Mouse (Mus musculus) adrenal gland, postnatal 10 days (tissue): Measurements from ENCODE around the gene Jmjd4. TPM values are rescaled to one million over a fixed set of nuclear protein-coding genes. Genes with fewer than 3 reads are reported as not detected.

Source experiments
- DNase-seq: peaks from one replicate; pipeline ENCODE4 v3.0.0; 2021; ENCODE audit warnings: mixed read lengths
- long read RNA-seq, 2 experiments: library from polyadenylated mRNA; stranded (forward); transcript quantifications; one replicate each; pipeline ENCODE4 v2.0.0; 2021
- total RNA-seq, 2 experiments: library from RNA; stranded (reverse); gene quantifications; 2 replicates each; pipeline ENCODE4 v1.2.3; 2021

Gene Jmjd4
- 1 to 10 TPM; 7.5 to 9.8 TPM for total RNA-seq
- long read RNA-seq, experiment 1, full-length matches to known transcripts, result 5 of 8 reads
- long read RNA-seq, experiment 1, partial matches to known transcripts, result 1 of 8 reads
- long read RNA-seq, experiment 1, other reads (novel, unspliced or antisense), result 2 of 8 reads
- long read RNA-seq, experiment 2, result 0 reads

DNA sequence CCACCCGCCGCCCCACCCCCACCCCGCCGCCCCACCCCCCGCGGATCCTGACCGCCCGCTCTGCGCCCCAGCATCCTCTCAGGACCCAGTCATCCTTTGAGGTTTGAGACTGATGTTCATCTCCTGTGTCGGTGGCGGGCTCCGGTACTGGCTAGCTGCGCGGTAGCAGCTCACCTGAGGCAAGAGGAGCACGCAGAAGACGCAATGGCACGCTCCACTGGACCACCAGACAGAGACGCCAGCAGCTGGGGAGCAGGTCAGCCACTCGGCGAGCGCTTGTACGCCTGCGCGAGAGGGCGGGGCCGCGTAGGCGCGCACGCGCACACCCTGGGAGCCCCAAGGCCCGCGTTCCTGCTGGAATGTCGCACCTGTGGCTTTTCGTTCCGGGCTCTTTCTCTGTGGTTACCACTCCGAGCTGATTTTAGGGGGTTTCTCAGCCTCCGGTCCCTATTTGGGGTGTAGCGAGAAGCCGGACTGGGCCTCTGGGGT, at the start of gene Jmjd4:
Gene Jmjd4 (plus strand): TSS at position 305 of the 489 bp plus-strand sequence.
- peak; percentile 96 for DNase-seq

DNA sequence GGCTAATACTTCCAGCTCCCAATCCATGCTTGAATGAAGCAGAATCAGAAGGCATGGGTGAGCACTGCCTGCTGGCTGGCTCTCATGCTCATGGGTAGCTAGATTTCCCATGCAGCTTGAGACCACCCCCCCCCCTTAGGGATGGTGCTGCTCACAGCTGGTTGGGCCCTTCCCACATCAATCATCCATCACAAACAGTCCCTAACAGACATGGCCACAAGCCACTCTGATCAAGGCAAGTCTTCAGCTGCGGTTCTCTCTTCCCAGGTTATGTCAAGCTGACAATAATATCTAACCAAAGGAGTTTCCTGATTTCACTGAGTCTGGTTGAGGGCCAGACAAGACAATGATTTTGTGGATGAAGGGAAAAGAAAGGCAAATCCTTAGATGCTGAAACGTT, 49.0 kb upstream of the Jmjd4 start:
- DNase-seq, result no peak

DNA sequence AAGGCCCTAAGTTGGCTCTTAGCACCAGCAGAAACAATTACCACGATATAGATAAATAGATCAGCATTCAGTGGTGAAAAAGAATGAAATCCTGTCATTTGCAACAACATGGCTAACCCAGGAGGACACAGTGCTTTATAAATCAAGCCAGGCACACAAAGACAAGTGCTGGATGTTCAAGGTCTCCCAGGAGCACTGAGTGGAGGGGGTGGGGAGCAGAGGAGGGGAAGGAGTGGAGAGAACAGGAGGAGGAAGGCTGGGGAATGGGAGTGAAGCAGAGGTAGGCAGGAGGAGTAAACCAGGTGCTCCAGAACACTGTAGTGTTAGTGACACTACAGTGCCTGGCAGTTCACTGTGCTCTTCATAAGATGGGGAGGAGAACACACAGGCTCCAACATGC, 44.1 kb upstream of the Jmjd4 start:
- DNase-seq, result peak; percentile 45

DNA sequence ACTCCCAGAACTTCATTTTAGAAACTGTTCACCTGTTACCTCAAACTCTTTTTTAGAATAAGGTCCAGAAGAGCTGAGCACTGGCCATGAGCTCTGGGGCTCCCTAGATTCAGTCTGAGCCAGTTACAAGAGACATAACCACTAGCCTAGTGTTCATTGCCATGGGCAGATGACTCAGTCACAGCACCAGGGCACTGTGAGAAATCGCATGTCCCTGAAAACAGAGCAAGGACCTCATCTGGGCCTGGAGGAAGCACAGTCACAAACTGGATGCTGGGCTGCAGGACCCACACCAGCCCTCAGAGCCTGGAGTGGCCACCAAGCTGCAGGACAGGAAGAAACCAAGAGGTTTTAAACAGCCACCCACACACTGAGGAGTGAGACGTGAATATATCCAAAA, 39.0 kb upstream of the Jmjd4 start:
- DNase-seq, result peak; percentile 41

DNA sequence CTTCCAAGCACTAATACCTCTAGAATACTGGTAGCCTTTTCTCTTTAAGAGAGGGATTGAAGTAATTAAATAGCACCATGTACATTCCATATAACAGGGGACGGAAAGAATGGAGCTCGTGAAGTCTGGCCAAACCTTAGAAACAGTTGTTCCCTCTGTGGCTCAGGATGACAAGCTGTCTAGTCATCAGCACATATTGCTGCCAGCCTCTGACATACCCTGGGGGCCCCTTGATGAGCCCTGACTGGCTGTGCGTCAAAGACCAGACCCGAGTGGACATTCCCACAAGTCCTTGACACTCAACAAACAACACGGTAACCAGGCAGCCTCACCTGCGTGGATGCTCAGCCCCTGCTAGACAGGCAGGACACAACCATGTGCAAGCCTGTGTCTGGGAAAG, 37.8 kb upstream of the Jmjd4 start:
- DNase-seq, result no peak

DNA sequence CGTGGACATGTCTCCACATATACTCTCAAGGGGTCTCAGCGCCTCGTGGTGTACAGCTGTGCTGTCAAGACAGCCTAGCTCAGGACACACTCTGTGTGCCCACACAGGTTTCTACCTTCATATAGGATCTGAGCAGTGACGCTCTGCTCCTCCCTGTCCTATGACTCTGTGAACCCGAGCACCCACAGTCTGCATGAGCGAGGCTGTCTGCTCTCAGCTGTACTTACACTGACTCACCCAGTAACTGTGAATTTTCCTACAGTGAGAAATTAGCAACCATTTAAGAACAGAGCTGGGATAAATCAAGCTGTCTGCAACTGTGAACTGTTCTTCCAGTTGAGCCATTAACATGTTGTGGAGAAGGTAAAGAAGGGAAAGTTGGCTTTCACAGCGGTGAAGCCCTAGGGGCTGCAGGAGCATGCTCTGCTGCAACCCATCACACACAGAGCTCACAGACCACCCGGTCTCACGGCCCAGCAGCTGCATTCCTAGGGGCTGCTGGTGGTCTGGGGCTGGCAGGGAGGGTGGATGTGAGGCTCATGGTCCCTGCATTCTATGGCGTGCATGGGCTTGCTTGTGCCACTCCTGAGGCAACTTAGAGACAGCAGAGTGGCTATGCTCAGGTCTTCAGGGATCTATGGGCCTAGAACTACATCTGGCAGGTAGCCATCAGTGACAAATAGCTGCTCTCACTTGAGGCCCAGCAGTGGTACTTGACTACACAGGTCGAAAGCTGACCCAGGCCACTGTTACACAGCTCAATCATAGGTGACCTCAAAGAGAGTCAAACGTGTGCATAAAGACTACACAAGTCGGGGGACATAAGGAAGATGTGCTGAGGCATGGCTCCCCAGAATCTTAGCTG, 36.6 kb upstream of the Jmjd4 start:
- DNase-seq, result no peak

DNA sequence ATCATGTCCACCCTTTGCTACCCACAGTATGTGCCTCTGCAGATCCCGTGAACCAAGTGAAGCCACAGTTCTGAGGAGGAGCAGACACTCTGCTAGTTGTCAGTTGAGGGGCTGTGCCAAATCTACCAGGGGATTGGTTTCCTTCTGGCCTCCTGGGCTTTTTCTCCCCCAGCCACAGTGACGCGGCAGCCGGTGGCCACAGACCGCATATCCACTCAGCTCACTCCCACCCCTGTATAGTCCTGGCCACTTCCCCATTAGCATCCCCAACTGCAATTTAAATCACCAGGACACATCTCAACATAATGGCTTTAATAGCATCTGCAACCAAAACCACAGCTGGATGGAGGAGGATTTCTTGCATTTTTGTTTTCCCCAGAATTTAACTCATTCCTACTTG, 31.1 kb upstream of the Jmjd4 start:
- DNase-seq, result no peak

DNA sequence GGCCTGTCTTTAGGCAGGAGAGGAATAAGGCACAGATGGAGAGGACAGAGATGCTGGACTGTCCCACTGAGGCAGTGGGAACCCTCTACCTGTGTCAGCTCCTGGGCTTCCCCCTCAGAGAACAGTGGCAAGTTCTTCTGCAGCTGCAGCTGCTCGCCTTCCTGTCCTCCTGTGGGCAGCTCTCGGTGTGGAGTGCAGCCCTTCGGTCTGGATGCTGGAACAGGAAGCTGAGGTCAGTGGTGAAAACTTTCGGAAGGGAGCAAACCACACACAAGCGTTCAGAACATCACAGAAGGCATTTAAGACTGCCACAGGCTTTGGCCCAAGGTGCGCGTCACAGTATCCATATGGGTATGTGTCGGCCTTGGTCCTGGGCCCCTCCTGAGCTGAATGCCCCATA, 28.4 kb upstream of the Jmjd4 start:
- DNase-seq, result no peak

DNA sequence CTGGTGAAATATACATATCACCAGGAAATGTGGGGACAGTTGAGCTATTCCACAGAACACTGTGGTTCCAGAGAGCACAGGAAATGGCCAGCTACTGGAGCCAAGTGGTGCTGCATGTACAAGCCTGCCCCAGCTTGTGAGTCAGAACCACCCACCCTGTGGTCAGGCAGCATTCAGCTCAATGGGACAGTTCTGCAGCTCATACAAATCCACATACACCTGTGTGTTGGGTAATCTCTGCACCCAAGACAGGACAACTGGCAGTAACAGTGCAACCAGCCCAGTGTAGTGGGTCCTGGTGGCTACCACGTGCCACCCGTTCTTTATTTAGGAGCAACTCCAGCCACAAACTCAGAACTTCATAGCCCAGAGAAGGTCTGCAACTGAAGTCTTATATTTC, 27.9 kb upstream of the Jmjd4 start:
- DNase-seq, result no peak

DNA sequence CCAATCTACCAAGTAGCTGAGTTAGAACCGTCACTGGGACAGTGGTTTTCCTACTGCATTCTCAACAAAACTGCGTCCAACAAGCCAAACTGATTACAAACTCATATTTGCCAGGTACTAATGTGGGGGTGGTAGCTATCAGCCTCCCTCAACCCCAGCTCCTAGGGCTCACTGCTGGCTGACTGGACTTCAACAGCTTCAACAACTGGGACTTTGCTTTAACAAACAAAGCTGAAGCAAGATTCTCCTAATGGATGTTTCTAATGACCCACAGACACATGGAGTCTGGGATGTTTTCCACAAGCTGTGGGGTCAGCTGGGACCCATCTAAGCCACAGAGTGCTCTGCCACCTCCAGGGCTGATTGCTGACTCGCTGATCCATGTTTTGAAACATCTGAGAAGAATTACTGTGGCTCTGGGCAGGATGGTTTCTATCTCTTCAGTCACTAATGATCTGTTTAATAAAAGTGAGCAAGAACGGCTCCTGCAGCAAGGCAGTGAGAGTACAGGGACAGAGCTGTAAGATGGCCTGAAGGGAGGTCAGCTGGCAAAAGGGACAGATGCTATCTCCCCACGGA, 26.7 kb upstream of the Jmjd4 start:
- DNase-seq, result no peak

DNA sequence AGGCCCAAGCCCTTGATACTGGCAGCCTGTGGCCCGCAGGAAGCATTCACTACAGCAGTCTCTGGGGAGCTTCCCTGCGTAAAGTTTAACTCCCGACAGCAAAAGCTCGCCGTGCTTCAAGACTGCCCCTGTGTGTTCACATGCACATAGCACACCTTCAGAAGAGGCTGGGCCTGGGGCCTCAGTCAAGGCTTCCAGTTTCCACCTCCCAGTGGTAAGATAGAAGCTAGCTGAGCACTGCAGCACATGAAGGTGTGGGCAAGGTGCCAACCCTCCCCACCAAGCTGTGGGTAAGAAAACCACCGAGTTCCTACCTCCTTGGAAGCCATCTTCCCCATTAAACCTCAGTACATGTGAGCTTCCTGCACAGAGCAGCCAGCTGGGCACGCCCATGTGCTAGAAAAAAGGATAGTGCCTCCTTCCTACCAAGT, 24.2 kb upstream of the Jmjd4 start:
- DNase-seq, result peak; percentile 38

DNA sequence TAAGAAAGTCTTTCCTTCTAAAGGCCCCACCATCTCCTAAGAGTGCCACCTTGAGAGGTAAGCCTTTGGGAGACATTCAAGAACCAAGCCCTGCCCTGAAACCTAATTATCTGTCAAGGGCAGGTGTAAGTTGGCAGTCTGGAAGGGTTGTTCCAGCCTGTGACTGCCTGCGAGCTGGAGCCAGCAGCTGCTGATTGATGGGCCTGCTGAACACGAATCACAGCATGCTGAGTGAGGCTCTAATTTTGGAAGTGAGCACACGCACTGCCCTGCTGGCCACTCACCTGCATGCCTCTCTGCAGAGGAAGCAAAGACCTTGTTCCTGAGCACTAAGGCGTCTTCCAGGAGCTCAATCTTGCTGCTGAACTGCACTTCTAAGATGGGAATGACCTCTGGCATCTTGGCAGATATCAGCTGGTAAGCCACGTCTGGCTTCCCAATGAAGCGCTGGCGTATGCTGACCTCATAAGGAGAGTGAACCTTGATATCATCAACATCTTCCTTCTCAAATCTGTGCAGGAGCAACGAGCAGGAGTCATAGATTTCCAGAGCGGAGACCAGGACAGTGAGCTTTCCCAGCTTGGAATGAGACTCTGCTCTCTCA, 21.7 kb upstream of the Jmjd4 start:
- no peak for DNase-seq

DNA sequence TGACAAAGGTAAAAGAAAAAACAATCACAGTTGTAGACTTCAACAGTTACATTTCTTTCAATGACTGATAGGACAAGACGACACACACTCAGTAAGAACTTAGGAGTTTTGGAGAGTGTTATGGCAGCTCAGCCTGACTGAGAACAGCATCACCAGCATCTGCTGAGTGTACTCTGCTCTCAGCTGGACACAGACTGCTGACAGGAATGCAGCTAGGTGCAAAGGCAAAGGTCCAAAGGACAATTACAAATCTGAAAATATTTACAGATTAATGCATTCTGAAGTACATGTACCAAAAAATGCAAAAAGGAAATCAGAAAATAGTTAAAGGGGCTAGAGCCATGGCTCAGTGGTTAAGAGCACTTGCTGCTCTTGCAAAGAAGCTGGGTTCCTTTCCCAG, 19.9 kb upstream of the Jmjd4 start:
- DNase-seq, result no peak

DNA sequence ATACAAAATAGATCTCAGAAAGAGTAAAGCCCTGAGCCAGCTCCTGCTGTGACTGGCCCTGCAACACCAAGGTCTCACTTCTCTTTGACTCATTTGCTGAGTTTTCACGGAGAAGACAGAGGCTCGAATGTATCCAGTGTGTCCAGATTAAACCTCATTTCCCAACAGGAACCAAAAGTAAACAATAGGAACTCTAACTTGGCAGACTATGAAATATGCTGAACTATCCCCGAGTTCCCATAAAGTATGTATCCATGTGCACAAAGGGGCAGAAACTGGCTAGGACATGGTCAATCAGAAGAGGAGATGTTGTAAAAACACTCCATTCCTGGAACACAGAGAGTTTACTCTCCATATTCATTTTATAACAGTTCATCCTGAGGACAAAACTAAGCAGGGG, 17.6 kb upstream of the Jmjd4 start:
- no peak for DNase-seq

DNA sequence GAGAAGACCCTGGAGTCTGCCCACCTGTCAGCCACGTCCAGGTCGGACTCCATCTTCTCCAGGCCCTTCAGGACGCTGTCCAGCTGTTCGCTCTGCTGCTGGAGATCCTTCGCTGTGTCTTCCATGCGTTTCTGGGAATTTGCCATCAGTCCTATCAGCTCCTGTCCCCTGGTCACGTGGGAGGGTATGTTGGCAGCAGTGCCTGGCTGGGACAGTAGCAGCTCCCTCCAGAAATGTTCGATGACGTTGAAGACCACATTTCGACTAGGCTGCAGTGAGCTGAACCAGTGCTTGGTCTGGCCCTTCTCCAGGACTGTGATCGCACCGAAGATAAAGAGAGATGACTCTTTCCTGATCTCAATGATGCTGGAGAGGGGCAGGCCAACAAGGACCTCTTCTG, 11.9 kb upstream of the Jmjd4 start:
- DNase-seq, result no peak

DNA sequence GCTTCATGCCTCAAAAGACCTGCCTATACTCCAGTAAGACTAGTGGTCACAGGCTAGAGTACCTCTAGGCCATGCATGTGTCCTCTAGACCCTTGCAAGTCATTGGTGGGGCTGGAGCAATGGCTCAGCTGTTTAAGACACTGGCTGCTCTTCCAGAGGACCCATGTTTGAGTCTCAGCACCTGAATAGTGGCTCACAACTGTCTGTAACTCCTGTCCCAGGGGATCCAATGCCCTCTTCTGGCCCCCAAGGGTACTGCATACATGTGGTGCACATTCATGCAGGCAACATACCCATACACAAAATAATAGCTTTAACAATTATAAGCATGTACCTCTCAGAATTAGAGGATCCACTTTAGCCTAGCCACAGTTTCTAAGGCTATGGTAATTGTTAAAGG, 6.7 kb upstream of the Jmjd4 start:
- DNase-seq, result no peak

DNA sequence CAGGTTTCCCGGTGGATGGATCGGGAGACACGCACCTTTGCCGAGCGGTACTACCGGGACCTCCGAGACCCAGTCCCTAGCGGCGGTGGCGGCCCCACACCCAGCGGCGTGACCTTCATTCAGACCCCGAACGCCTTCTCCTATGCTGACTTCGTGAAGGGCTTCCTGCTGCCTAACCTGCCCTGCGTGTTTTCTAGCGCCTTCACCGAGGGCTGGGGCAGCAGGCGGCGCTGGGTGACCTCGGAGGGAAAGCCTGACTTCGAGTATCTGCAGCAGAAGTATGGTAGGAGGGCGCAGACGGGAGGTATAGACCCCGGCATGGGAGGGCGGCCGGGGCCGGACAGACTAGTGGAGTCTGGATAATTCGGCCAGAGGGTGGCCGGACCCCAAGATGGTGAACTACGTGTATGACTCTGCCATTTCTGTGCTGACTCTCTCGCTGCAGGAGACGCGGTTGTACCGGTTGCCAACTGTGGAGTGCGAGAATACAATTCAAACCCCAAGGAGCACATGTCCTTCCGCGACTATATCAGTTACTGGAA, 456 bp downstream of the Jmjd4 start:
- no peak for DNase-seq

DNA sequence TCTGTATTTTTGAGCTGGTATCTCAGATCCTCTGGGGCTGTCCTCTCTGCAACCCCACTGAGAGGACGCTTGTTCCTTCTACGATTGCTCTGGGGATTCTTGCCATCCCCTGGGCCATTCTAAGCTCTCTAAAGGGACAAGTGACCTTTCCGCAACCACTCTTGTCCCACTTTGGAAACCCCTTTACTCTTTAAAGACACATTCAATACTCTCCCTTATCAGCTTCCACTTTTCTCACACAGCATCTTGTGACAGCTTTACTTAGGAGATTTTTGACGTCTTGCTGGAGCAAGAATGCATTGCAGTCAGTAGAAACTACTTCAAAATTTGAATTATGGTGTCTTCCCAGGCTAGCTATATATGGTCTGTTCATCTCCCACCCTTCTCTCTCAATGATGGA, 1.2 kb downstream of the Jmjd4 start, which contains the start of gene Snap47:
Gene Snap47 (minus strand): TSS at position 101 of the 400 bp plus-strand sequence.
- no peak for DNase-seq

DNA sequence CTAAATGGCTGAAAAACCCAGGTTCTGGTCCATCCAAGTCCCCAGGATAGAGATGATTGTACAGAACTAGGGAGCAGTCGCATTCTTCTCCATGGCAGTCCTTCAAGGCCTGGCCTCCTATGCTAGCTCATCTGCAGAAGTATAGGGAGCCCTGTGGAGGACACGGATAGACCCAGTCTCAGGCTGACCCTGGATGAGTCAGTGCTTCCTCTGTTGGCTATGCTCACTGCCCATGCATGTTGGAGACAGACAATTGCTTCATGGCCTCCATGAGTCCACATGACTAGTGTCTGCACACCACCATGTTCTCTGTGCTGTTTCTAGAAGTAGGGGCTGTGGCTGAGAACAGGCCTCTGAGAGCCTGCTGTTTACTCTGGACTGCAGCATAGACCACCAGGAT, 6.5 kb downstream of the Jmjd4 start:
- peak; percentile 26 for DNase-seq

DNA sequence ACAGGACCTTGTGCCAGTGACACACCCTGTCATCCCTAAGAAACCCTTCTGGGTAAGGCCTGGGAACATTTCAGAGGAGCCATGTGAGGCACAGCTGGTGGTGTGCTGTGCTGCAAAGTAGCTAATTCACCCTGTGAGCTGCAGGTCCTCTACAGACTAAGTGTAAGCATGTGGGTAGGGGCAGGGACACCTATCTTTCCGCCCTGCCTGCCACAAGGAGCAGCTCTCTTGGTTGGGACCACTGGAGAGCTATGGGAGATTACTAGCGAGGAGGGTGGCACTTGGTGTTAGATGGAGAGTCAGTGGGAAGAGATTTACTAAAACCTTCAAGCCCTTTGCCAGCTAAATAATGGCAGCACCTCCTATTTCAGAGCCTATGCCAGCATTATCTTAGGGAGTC, 7.0 kb downstream of the Jmjd4 start:
- DNase-seq, result no peak

DNA sequence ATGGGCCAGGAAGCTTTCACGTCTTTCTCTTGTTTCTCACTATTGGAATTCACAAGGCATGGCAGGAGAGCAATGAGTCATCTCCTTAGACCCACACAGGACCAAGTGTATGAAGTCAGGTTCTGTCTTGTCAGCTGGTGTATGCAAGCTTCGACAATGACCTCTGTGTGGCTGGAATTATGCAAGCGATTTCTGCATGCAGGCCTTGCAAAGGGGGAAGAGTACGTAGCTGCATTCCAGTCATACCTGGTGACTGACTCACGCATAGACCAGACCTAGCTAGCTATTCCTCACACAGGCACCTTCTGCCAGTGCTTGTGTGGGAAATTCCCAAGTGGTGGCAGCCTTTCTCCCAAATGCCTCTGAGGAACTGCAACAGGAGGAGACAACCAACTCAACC, 9.1 kb downstream of the Jmjd4 start:
- DNase-seq, result peak; percentile 59

DNA sequence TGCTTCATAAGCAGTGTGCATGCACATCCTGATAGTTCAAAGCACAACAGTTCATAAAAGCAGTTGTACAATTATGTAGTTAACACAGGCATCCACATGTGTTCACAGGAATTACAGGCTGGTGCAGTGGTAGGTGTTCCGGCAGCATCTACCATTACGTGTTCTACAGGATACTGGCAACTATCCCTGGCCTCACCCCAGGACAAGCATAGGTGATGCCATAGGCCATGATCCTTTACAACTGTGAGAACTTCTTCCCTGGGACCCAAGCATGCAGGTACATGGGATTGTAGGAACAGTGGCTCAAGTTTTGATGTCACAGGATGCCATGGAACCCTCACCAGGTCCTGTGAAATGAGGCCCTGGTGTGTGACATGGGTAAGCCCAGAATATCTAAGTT, 10.6 kb downstream of the Jmjd4 start:
- no peak for DNase-seq
